ENCODE assay signal across 8 mouse cellular contexts in genomic region chr9:66127884-66128283, GRCm38 (mm10). TPM values are rescaled to one million over a fixed set of nuclear protein-coding genes. Genes with fewer than 3 reads are reported as not detected.
A peak's percentile ranks its signal among the peaks of the same experiment; 100 is the strongest.
DNase-seq lines count a peak whose midpoint lies in the region; ATAC-seq and TF ChIP-seq lines count a peak whose summit lies in the region.

No protein-coding gene starts in this region.

- dilution Hi-C loops in CH12.LX (cut with MboI; ENCODE audit: extremely low pct_ligation_motif_present, extremely low pct_unique_long_range_greater_than_20kb, low sequenced_read_pairs), result no loop called here

- no peak for TF ChIP-seq EP300 in CH12.LX (IDR thresholded peaks at IDR 0.05; ENCODE audit: low read length)
- TF ChIP-seq EP300 in liver, embryonic 14.5 days (IDR thresholded peaks at IDR 0.05; ENCODE audit: low read depth), result peak; percentile 70

- intact Hi-C loops in heart, postnatal 14 days (cut with DNase I), result no loop called here

- no peaks in the 10 kb centered on the region for H3K9me3 ChIP-seq in heart, embryonic 12.5 days (replicated peaks)
- H3K9me3 ChIP-seq in CH12.LX (replicated peaks; ENCODE audit: low read length), result no peaks in the 10 kb centered on the region
- H3K9me3 ChIP-seq in forebrain, embryonic 15.5 days, result no peaks in the 10 kb centered on the region
- H3K9me3 ChIP-seq in liver, embryonic 14.5 days (ENCODE audit: control insufficient read depth, low read length), result no peaks in the 10 kb centered on the region

- peak overlapping the region; percentile 82 for H3K4me2 ChIP-seq in heart, embryonic 12.5 days
- H3K4me2 ChIP-seq in CH12.LX (ENCODE audit: insufficient read depth, low read depth, poor library complexity, severe bottlenecking), result peak overlapping the region; percentile 99
- H3K4me2 ChIP-seq in forebrain, embryonic 15.5 days (replicated peaks), result peak overlapping the region; percentile 70; the same call in 1 of the 2 replicates
- peak overlapping the region; percentile 96 for H3K4me2 ChIP-seq in liver, embryonic 14.5 days (ENCODE audit: low read depth)

- H3K4me1 ChIP-seq in heart, embryonic 12.5 days (replicated peaks), result peaks cover 28% of the 10 kb centered on the region
- peaks cover 10 to 46% of the 10 kb centered on the region in 2 experiments for H3K4me1 ChIP-seq in CH12.LX (ENCODE audit: control insufficient read depth in 1 of 2, insufficient read depth in 2 of 2)
- peaks cover 35% of the 10 kb centered on the region for H3K4me1 ChIP-seq in forebrain, embryonic 15.5 days
- peaks cover 25 to 33% of the 10 kb centered on the region in 2 experiments for H3K4me1 ChIP-seq in liver, embryonic 14.5 days (replicated peaks; ENCODE audit: control insufficient read depth in 2 of 2, insufficient read depth in 2 of 2, low read length in 1 of 2)

- 50% methylated on average over 4 of the region's 4 CpGs for WGBS in heart, embryonic 12.5 days
- 98% methylated on average over 4 of the region's 4 CpGs for WGBS in forebrain, embryonic 15.5 days
- WGBS in liver, embryonic 14.5 days (ENCODE audit: insufficient replicate concordance), result 34% methylated on average over 4 of the region's 4 CpGs

- ATAC-seq in heart, embryonic 12.5 days (ENCODE audit: insufficient number of reproducible peaks, low FRiP score), result no peak
- ATAC-seq in forebrain, embryonic 15.5 days (replicated peaks), result no peak
- ATAC-seq in liver, embryonic 14.5 days (ENCODE audit: insufficient read depth), result no peak
- no peak for ATAC-seq in megakaryocyte progenitor cell, adult 5-6 weeks (replicated peaks; ENCODE audit: poor library complexity)

- TF ChIP-seq RAD21 in CH12.LX (IDR thresholded peaks at IDR 0.05; ENCODE audit: low read depth, low read length), result no peak

- no peak overlapping the region for H3K9ac ChIP-seq in heart, embryonic 12.5 days
- peak overlapping the region; percentile 96 for H3K9ac ChIP-seq in CH12.LX (ENCODE audit: insufficient read depth, low read depth)
- no peak overlapping the region for H3K9ac ChIP-seq in forebrain, embryonic 15.5 days (replicated peaks)
- H3K9ac ChIP-seq in liver, embryonic 14.5 days (replicated peaks), result peak overlapping the region; percentile 86

- in situ Hi-C loops in CH12.LX (cut with MboI; ENCODE audit: low pct_ligation_motif_present, low pct_unique_long_range_greater_than_20kb, low sequenced_read_pairs), result loop anchor here (25.0 kb wide), 2 partner anchors 384 to 659 kb away; partner anchors contain the start of genes Aph1b, Fbxl22 and Gm10647

- TF ChIP-seq POLR2A in CH12.LX (IDR thresholded peaks at IDR 0.05; ENCODE audit: low read depth, low read length), result no peak

- no peak overlapping the region for H3K27ac ChIP-seq in heart, embryonic 12.5 days (ENCODE audit: poor library complexity, severe bottlenecking)
- no peak overlapping the region for H3K27ac ChIP-seq in CH12.LX (ENCODE audit: insufficient read depth, low read depth)
- no peak overlapping the region for H3K27ac ChIP-seq in forebrain, embryonic 15.5 days (replicated peaks)
- peak overlapping the region; percentile 84 for H3K27ac ChIP-seq in liver, embryonic 14.5 days

- no peak for DNase-seq in heart, postnatal 14 days
- no peak for DNase-seq in CH12.LX (ENCODE audit: extremely low read depth)
- DNase-seq in liver, embryonic 14.5 days (ENCODE audit: low read depth in 3 of 3, low spot score in 3 of 3), result peak in 1 of 3 experiments; percentile 52
- DNase-seq in cerebellum, adult 11-12 months, result no peak
- DNase-seq in left cerebral cortex, adult 11 months (ENCODE audit: low spot score), result no peak

- H3K4me3 ChIP-seq in heart, embryonic 12.5 days, result peak overlapping the region; percentile 76
- H3K4me3 ChIP-seq in CH12.LX (replicated peaks in 1 of 3; ENCODE audit: low read depth in 2 of 3, low read length in 2 of 3, poor library complexity in 1 of 3), result peak overlapping the region; percentile 72 to 91 (median 85)
- H3K4me3 ChIP-seq in forebrain, embryonic 15.5 days, result no peak overlapping the region
- H3K4me3 ChIP-seq in liver, embryonic 14.5 days (ENCODE audit: insufficient read depth in 1 of 2, low read depth in 2 of 2, low read length in 2 of 2), result peak overlapping the region; percentile 81 to 88

- H3K27me3 ChIP-seq in heart, embryonic 12.5 days (replicated peaks), result no peaks in the 10 kb centered on the region
- no peaks in the 10 kb centered on the region for H3K27me3 ChIP-seq in CH12.LX (replicated peaks)
- H3K27me3 ChIP-seq in forebrain, embryonic 15.5 days, result no peaks in the 10 kb centered on the region
- H3K27me3 ChIP-seq in liver, embryonic 14.5 days (ENCODE audit: control insufficient read depth, insufficient read depth, low read length), result no peaks in the 10 kb centered on the region

- peaks cover 28% of the 10 kb centered on the region for H3K36me3 ChIP-seq in heart, embryonic 12.5 days
- H3K36me3 ChIP-seq in CH12.LX (replicated peaks in 1 of 2; ENCODE audit: control insufficient read depth in 1 of 2, insufficient read depth in 1 of 2, low read length in 1 of 2), result peaks cover 6 to 31% of the 10 kb centered on the region in 2 experiments
- peaks cover 1% of the 10 kb centered on the region for H3K36me3 ChIP-seq in forebrain, embryonic 15.5 days
- peaks cover 18% of the 10 kb centered on the region for H3K36me3 ChIP-seq in liver, embryonic 14.5 days (replicated peaks; ENCODE audit: control insufficient read depth, insufficient read depth, low read depth)

- H3K79me2 ChIP-seq in CH12.LX (replicated peaks; ENCODE audit: control insufficient read depth, extremely low read depth, insufficient read depth, poor library complexity, severe bottlenecking), result peaks cover 54% of the 10 kb centered on the region

- no peak for TF ChIP-seq CTCF in CH12.LX (conservative IDR thresholded peaks at IDR 0.05 in 1 of 2, IDR thresholded peaks at IDR 0.05 in 1 of 2; ENCODE audit: low read depth in 2 of 2, low read length in 2 of 2)
- no peak for TF ChIP-seq CTCF in liver, embryonic 14.5 days (IDR thresholded peaks at IDR 0.05; ENCODE audit: low read depth)

TF ChIP-seq in CH12.LX, 34 proteins besides CTCF, POLR2A, EP300 and RAD21:
- no peak for TF ChIP-seq CHD1 (IDR thresholded peaks at IDR 0.05; ENCODE audit: low read depth, low read length)
- 0 out of 2 replicates have a peak, but pooled peaks have one; percentile 43 for TF ChIP-seq POLR2AphosphoS2 (IDR thresholded peaks at IDR 0.05; ENCODE audit: low read depth, low read length)

RNA-seq across cellular contexts. Expression of gene Ciao2a, which starts 1.5 kb away (rescaled TPM):
- 161 and 176 TPM in 2 replicates for polyA plus RNA-seq in heart, embryonic 12.5 days (2016; fragmentation: Nextera tagmentation; extraction: Ambion mirVana)
- total RNA-seq in heart, postnatal 14 days (2021), result 10 to 100 TPM; 59.4 to 69.3 TPM
- total RNA-seq in CH12.LX (2012; rRNA removed) (144 and 180 TPM in 2 replicates), CH12.LX (2014; rRNA removed) (359 and 411 TPM in 2 replicates)
- 197 and 246 TPM in 2 replicates for polyA plus RNA-seq in CH12.LX (2012; ENCODE audit: insufficient read length, low read depth)
- polyA plus RNA-seq in forebrain, embryonic 15.5 days (2015; fragmentation: Nextera tagmentation; extraction: Ambion mirVana), result 87.5 and 89.0 TPM in 2 replicates
- 32.3 and 50.1 TPM in 2 replicates for polyA plus RNA-seq in liver, embryonic 14.5 days (2012; rRNA removed)
- polyA plus RNA-seq in liver, embryonic 14.5 days (2014; fragmentation: Nextera tagmentation; extraction: Ambion mirVana), result 129 and 132 TPM in 2 replicates
- total RNA-seq in megakaryocyte progenitor cell, adult 5-6 weeks (2015), result 306 and 323 TPM in 2 replicates
- total RNA-seq in megakaryocyte progenitor cell, adult 5-6 weeks (2017), result 166 and 204 TPM in 2 replicates

RNA-seq across cellular contexts. Expression of gene Snx1, which starts 1.5 kb away (rescaled TPM):
- polyA plus RNA-seq in heart, embryonic 12.5 days (2016; fragmentation: Nextera tagmentation; extraction: Ambion mirVana), result 68.8 and 72.1 TPM in 2 replicates
- total RNA-seq in heart, postnatal 14 days (2021), result 10 to 100 TPM; 34.1 to 34.4 TPM
- total RNA-seq in CH12.LX (2012; rRNA removed) (86.4 and 91.4 TPM in 2 replicates), CH12.LX (2014; rRNA removed) (170 and 186 TPM in 2 replicates)
- polyA plus RNA-seq in CH12.LX (2012; ENCODE audit: insufficient read length, low read depth), result 110 and 114 TPM in 2 replicates
- 109 TPM in 2 replicates for polyA plus RNA-seq in forebrain, embryonic 15.5 days (2015; fragmentation: Nextera tagmentation; extraction: Ambion mirVana)
- 31.8 and 47.7 TPM in 2 replicates for polyA plus RNA-seq in liver, embryonic 14.5 days (2012; rRNA removed)
- polyA plus RNA-seq in liver, embryonic 14.5 days (2014; fragmentation: Nextera tagmentation; extraction: Ambion mirVana), result 66.0 and 68.3 TPM in 2 replicates
- 54.4 and 54.8 TPM in 2 replicates for total RNA-seq in megakaryocyte progenitor cell, adult 5-6 weeks (2015)
- 104 and 107 TPM in 2 replicates for total RNA-seq in megakaryocyte progenitor cell, adult 5-6 weeks (2017)

RNA-seq across cellular contexts. Expression of gene Dapk2, which starts 30.1 kb away (rescaled TPM):
- polyA plus RNA-seq in heart, embryonic 12.5 days (2016; fragmentation: Nextera tagmentation; extraction: Ambion mirVana), result 6.4 and 8.1 TPM in 2 replicates
- total RNA-seq in heart, postnatal 14 days (2021), result 1 to 10 TPM; 6.0 to 6.5 TPM
- total RNA-seq in CH12.LX (2012; rRNA removed), result 28.4 and 39.0 TPM in 2 replicates
- 60.3 and 62.4 TPM in 2 replicates for total RNA-seq in CH12.LX (2014; rRNA removed)
- 25.2 and 26.7 TPM in 2 replicates for polyA plus RNA-seq in CH12.LX (2012; ENCODE audit: insufficient read length, low read depth)
- 1.4 and 1.8 TPM in 2 replicates for polyA plus RNA-seq in forebrain, embryonic 15.5 days (2015; fragmentation: Nextera tagmentation; extraction: Ambion mirVana)
- polyA plus RNA-seq in liver, embryonic 14.5 days (2012; rRNA removed), result 7.3 and 11.7 TPM in 2 replicates
- 24.6 and 25.2 TPM in 2 replicates for polyA plus RNA-seq in liver, embryonic 14.5 days (2014; fragmentation: Nextera tagmentation; extraction: Ambion mirVana)
- total RNA-seq in megakaryocyte progenitor cell, adult 5-6 weeks (2015), result 0.84 and 0.90 TPM in 2 replicates
- total RNA-seq in megakaryocyte progenitor cell, adult 5-6 weeks (2017), result 0.83 and 2.5 TPM in 2 replicates

RNA-seq across cellular contexts. Expression of gene Snx22, which starts 58.4 kb away (rescaled TPM):
- 2.4 and 3.0 TPM in 2 replicates for polyA plus RNA-seq in heart, embryonic 12.5 days (2016; fragmentation: Nextera tagmentation; extraction: Ambion mirVana)
- total RNA-seq in heart, postnatal 14 days (2021), result 1 to 10 TPM in 1 of 2 experiments, under 1 TPM in 1; 0.90 to 1.0 TPM
- 11.4 and 11.5 TPM in 2 replicates for total RNA-seq in CH12.LX (2012; rRNA removed)
- total RNA-seq in CH12.LX (2014; rRNA removed), result 0.11 TPM in 1 of 2 replicates, not detected in the other
- polyA plus RNA-seq in CH12.LX (2012; ENCODE audit: insufficient read length, low read depth), result 0.25 and 0.39 TPM in 2 replicates
- 5.2 and 6.2 TPM in 2 replicates for polyA plus RNA-seq in forebrain, embryonic 15.5 days (2015; fragmentation: Nextera tagmentation; extraction: Ambion mirVana)
- 26.7 and 32.8 TPM in 2 replicates for polyA plus RNA-seq in liver, embryonic 14.5 days (2012; rRNA removed)
- polyA plus RNA-seq in liver, embryonic 14.5 days (2014; fragmentation: Nextera tagmentation; extraction: Ambion mirVana), result 25.4 and 26.5 TPM in 2 replicates
- total RNA-seq in megakaryocyte progenitor cell, adult 5-6 weeks (2015), result 0.17 and 0.37 TPM in 2 replicates
- 0.81 and 0.96 TPM in 2 replicates for total RNA-seq in megakaryocyte progenitor cell, adult 5-6 weeks (2017)

Comparison
In these comparisons a context has a peak if more than half of its experiments do, and no peak if none do; other contexts are left out.
1. H3K9ac ChIP-seq: peak in CH12.LX (single experiment) and liver, embryonic 14.5 days (single experiment); none in heart, embryonic 12.5 days (single experiment) and forebrain, embryonic 15.5 days (single experiment).
2. Peak in every context shown above with its lines, with median percentiles within 50 percentile points of each other: H3K4me2 ChIP-seq.